Mouse (Mus musculus): ENCODE results near the gene Myo9a. TPM values are rescaled to one million over a fixed set of nuclear protein-coding genes. Genes with fewer than 3 reads are reported as not detected.

The Myo9a gene
- total and polyA plus RNA-seq, 3 experiments = 1.6 to 2.6 (median 2.0) TPM

DNA sequence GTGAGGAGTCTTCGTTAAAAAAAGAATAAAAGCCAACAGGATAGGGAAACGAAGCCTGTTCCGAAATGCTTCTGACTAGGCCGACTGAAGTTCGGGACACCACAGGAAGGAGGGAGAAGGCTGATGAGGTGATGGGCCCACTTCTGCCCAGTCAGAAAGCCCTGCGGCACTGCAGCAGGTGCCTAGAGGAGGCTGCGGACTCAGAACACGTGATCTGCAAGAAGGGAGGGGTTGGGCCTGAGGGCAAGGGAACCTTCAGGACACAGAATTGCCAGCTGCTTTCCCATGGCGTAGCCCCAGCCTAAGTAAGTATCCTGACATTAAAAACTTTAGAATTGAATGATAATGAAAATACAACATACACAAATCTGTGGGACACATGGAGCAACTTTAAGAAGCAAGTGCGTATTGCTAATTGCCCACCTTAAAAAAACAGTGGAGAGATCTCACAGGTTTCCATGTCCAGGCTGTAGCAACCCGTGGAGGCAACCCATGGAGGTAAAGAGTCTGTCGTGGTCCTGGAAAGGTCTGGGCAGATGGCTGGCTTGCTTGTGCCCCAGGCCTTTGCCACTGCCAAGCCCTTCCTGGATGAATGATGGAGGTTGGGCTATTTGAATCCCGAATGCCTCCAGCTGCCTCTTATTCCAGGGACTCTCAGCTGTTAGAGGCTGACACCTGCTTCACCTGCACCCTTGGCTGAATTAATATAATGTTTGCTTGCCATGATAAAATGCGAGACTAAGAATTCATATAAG lies 210.7 kb downstream of the Myo9a start:
- TF ChIP-seq SMC3 (IDR thresholded peaks at IDR 0.05; ENCODE audit: low read depth, low read length) = no peak
- no peak for TF ChIP-seq KAT2A (IDR thresholded peaks at IDR 0.05; ENCODE audit: insufficient replicate concordance, low read length)
- no peak for TF ChIP-seq USF1 (IDR thresholded peaks at IDR 0.05; ENCODE audit: low read depth, low read length)
- no peak for TF ChIP-seq NRF1 (IDR thresholded peaks at IDR 0.05; ENCODE audit: low read depth, low read length)
- no peak for TF ChIP-seq POLR2A (IDR thresholded peaks at IDR 0.05; ENCODE audit: low read depth, low read length)
- TF ChIP-seq IRF4 (IDR thresholded peaks at IDR 0.05; ENCODE audit: low read depth, low read length) = no peak
- no peak for TF ChIP-seq BHLHE40 (IDR thresholded peaks at IDR 0.05; ENCODE audit: low read depth, low read length)
- TF ChIP-seq PAX5 (IDR thresholded peaks at IDR 0.05; ENCODE audit: low read length) = no peak
- no peak for TF ChIP-seq ZKSCAN1 (IDR thresholded peaks at IDR 0.05; ENCODE audit: borderline replicate concordance, low read depth, low read length)
- TF ChIP-seq TCF12 (IDR thresholded peaks at IDR 0.05; ENCODE audit: low read depth, low read length) = no peak
- TF ChIP-seq CHD1 (IDR thresholded peaks at IDR 0.05; ENCODE audit: low read depth, low read length) = no peak
- TF ChIP-seq NELFE (IDR thresholded peaks at IDR 0.05; ENCODE audit: low read depth, low read length) = no peak
- no peak for TF ChIP-seq MXI1 (IDR thresholded peaks at IDR 0.05; ENCODE audit: low read depth, low read length)
- no peak for TF ChIP-seq MAZ (IDR thresholded peaks at IDR 0.05; ENCODE audit: low read depth, low read length)
- no peak for TF ChIP-seq MAX (IDR thresholded peaks at IDR 0.05; ENCODE audit: low read length)
- TF ChIP-seq RCOR1 (conservative IDR thresholded peaks at IDR 0.05; ENCODE audit: low read depth, low read length) = no peak
- Histone ChIP-seq H3K9ac (ENCODE audit: insufficient read depth, low read depth) (no peak overlapping the region), H3K9me3 (replicated peaks; ENCODE audit: low read length) (no peaks in the 10 kb centered on the region), H3K27me3 (replicated peaks) (no peaks in the 10 kb centered on the region), H3K27ac (ENCODE audit: insufficient read depth, low read depth) (no peak overlapping the region), H3K4me1 (ENCODE audit: control insufficient read depth in 1 of 2, insufficient read depth in 2 of 2) (peaks cover 0 to 11% of the 10 kb centered on the region in 2 experiments; a peak in 1 of 4 replicates), H3K36me3 (replicated peaks in 1 of 2; ENCODE audit: control insufficient read depth in 1 of 2, insufficient read depth in 1 of 2, low read length in 1 of 2) (no peaks in the 10 kb centered on the region), H3K4me2 (ENCODE audit: insufficient read depth, low read depth, poor library complexity, severe bottlenecking) (no peak overlapping the region), H3K4me3 (replicated peaks in 1 of 3; ENCODE audit: low read depth in 2 of 3, low read length in 2 of 3, poor library complexity in 1 of 3) (no peak overlapping the region), H3K79me2 (replicated peaks; ENCODE audit: control insufficient read depth, extremely low read depth, insufficient read depth, poor library complexity, severe bottlenecking) (no peaks in the 10 kb centered on the region)
- dilution Hi-C loops (cut with MboI; ENCODE audit: extremely low pct_ligation_motif_present, extremely low pct_unique_long_range_greater_than_20kb, low sequenced_read_pairs) = no loop called here
- DNase-seq (ENCODE audit: extremely low read depth) = no peak
- in situ Hi-C loops (cut with MboI; ENCODE audit: low pct_ligation_motif_present, low pct_unique_long_range_greater_than_20kb, low sequenced_read_pairs) = no loop called here

DNA sequence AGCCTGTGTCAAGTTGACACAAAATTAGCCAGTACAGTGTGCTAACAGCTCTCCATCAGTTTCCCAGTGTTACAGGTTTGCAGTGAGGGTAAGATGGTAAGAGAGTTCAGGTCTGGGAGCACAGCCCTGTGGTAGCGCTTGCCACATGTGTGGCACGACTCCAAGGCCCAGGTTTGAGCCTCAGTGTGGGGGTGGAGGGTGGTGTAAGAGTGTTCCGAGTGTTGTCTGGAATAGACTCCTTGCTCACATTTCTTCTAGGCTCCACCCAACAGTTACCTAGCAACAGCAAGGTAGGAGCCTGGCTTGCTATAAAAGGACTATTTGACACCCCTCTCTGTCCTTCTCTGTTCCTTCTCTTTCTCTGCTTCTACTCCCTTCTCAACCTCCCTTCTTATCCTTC lies 213.7 kb downstream of the Myo9a start:
- H3K4me2 ChIP-seq (ENCODE audit: insufficient read depth, low read depth, poor library complexity, severe bottlenecking) = no peak overlapping the region
- no peaks in the 10 kb centered on the region for H3K9me3 ChIP-seq (replicated peaks; ENCODE audit: low read length)
- H3K79me2 ChIP-seq (replicated peaks; ENCODE audit: control insufficient read depth, extremely low read depth, insufficient read depth, poor library complexity, severe bottlenecking) = no peaks in the 10 kb centered on the region
- H3K9ac ChIP-seq (ENCODE audit: insufficient read depth, low read depth) = no peak overlapping the region
- H3K4me1 ChIP-seq (ENCODE audit: control insufficient read depth in 1 of 2, insufficient read depth in 2 of 2) = peaks cover 0 to 5% of the 10 kb centered on the region in 2 experiments; a peak in 1 of 4 replicates
- no peak for DNase-seq (ENCODE audit: extremely low read depth)
- no peaks in the 10 kb centered on the region for H3K36me3 ChIP-seq (replicated peaks in 1 of 2; ENCODE audit: control insufficient read depth in 1 of 2, insufficient read depth in 1 of 2, low read length in 1 of 2)
- dilution Hi-C loops (cut with MboI; ENCODE audit: extremely low pct_ligation_motif_present, extremely low pct_unique_long_range_greater_than_20kb, low sequenced_read_pairs) (no loop called here), in situ Hi-C loops (cut with MboI; ENCODE audit: low pct_ligation_motif_present, low pct_unique_long_range_greater_than_20kb, low sequenced_read_pairs) (no loop called here)
- no peak overlapping the region for H3K27ac ChIP-seq (ENCODE audit: insufficient read depth, low read depth)
- H3K4me3 ChIP-seq (replicated peaks in 1 of 3; ENCODE audit: low read depth in 2 of 3, low read length in 2 of 3, poor library complexity in 1 of 3) = no peak overlapping the region
- H3K27me3 ChIP-seq (replicated peaks) = no peaks in the 10 kb centered on the region
- TF ChIP-seq JUND (conservative IDR thresholded peaks at IDR 0.05; ENCODE audit: low read depth, low read length) (no peak), ELF1 (IDR thresholded peaks at IDR 0.05; ENCODE audit: low read depth, low read length) (no peak), MAZ (IDR thresholded peaks at IDR 0.05; ENCODE audit: low read depth, low read length) (no peak), CHD2 (IDR thresholded peaks at IDR 0.05; ENCODE audit: low read length) (no peak)
